Mouse (Mus musculus) left cerebral cortex, postnatal 4 days (tissue): ENCODE data around the gene B4galnt4. TPM values are rescaled to one million over a fixed set of nuclear protein-coding genes. Genes with fewer than 3 reads are reported as not detected.
A peak's percentile ranks its signal among the peaks of the same experiment; 100 is the strongest.

ENCODE experiments used
- DNase-seq: peaks from one replicate; pipeline ENCODE4 v3.0.0-alpha.2; 2022
- intact Hi-C: fragments of 180-260 bp; cut with DNase I; formaldehyde crosslinking; loops from one replicate; pipeline ENCODE4 v1.15.1; 2025
- total RNA-seq, 2 experiments: library from RNA; stranded (reverse); gene quantifications; 2 replicates each; pipeline ENCODE4 v1.2.3; 2021

The B4galnt4 gene
- total RNA-seq, 2 experiments from 2014 or later = 132 to 150 TPM

GRCm38 (mm10) chr7:141064576-141064975 lies 3.7 kb downstream of the B4galnt4 start:
- no peak for DNase-seq
- intact Hi-C loops = loop anchor here (10.0 kb wide), 1 partner anchor 110 kb away; the partner anchor contains the start of gene Rnh1

DNA sequence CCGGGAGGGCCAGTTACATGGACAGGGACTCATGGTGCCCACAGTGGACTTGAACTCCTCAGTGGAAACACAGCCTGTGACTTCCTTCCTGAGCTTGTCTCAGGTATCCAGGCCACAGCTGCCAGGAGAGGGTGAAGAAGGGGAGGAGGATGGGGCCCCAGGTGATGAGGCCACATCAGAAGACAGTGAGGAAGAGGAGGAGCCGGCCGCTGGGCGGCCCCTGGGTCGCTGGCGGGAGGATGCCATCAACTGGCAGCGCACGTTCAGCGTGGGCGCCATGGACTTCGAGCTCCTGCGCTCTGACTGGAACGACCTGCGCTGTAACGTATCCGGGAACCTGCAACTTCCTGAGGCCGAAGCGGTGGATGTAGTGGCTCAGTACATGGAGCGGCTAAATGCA lies 7.4 kb downstream of the B4galnt4 start:
- no peak for DNase-seq
- intact Hi-C loops = loop anchor here (10.0 kb wide), 1 partner anchor 106 kb away; the partner anchor contains the start of gene Rnh1

GRCm38 (mm10) chr7:141070058-141070862 lies 9.4 kb downstream of the B4galnt4 start:
- intact Hi-C loops = no loop called here

DNA sequence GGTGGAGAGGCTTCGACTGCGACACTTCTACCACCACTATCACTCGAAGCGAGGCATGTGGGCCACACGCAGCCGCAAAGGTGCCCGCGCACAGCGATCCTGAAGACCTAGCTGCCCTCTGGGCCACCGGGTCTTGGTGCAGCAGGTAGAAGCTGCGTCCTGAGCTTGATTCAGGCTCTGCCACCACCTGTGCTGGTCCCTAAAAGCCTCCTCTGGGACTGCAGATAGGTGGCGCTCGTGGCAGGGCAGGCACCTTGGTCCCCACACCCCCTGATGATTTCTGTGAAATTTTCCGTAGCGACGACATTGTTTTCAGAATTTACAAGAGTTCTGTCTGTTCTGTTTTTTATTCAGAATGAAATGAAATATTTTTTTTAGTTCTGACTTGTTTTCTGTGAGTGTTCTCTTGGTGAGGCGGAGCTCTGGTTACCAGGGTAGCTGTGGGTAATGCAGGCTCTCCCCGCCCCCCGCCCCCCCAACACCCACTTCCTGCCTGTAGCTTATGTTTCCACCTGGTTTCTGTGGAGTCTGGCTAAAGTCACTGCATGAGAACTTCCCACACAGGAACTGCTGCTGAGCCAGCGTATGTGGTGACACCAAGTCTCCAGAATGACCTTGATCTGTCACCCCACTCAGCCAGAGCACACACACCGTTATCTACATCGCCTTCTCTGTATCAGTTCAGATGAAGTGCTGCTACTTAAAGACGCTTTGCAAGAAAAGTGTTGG lies 11.3 kb downstream of the B4galnt4 start:
- DNase-seq = no peak
- intact Hi-C loops = no loop called here

More at GRCm38 (mm10) chr7:141070058-141070862, 9.4 kb downstream of the B4galnt4 start:
- DNase-seq = peak; percentile 74

DNA sequence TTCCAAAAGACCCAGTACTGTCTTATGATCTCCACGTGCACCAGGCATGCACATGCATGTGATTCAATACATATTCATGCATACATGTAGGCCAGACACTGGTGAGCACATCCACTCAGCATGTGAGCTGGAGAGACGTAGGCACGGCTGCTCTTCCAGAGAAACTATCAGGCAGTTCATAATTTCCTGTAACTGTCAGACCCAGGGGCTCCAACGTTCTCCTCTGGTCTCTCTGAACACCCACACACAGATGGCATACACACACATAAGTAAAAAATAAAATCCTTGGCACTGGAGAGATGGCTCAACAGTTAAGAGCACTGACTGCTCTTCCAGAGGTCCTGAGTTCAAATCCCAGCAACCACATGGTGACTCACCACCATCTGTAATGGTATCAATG lies 12.9 kb downstream of the B4galnt4 start:
- intact Hi-C loops = no loop called here
- no peak for DNase-seq

GRCm38 (mm10) chr7:141077841-141078240 lies 16.9 kb downstream of the B4galnt4 start, which contains the start of gene Pkp3:
Gene Pkp3 (plus strand): TSS chr7:141078218.
- intact Hi-C loops = no loop called here
- DNase-seq = no peak

- DNase-seq = no peak
- intact Hi-C loops = no loop called here
Observed at GRCm38 (mm10) chr7:141078876-141079275, 18.0 kb downstream of the B4galnt4 start.

GRCm38 (mm10) chr7:141079481-141080449 lies 18.9 kb downstream of the B4galnt4 start:
- intact Hi-C loops = no loop called here
- no peak for DNase-seq

GRCm38 (mm10) chr7:141087894-141088293 lies 27.0 kb downstream of the B4galnt4 start:
- no peak for DNase-seq
- intact Hi-C loops = no loop called here

- intact Hi-C loops = no loop called here
- DNase-seq = no peak
Observed at GRCm38 (mm10) chr7:141088473-141088872, 27.6 kb downstream of the B4galnt4 start.

DNA sequence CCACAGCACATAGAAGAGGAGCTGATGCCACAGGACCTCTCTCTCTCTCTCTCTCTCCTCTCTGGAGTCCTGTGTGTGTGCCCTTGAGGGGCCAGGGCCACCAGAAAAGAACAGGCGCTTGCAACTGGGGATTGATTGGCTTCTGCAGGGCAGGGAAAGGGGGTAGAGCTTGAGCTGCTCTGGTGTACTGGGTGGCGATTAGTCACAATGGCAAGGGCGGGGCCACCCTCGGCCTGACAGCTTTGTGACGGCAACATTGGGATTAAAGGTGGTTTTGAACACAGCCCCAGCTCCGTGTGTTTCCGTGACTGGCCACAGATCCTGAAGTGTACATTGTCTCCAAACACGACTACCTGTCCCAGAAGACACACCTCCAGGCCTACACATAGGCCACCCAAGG lies 29.3 kb downstream of the B4galnt4 start:
- DNase-seq = no peak
- intact Hi-C loops = no loop called here

DNA sequence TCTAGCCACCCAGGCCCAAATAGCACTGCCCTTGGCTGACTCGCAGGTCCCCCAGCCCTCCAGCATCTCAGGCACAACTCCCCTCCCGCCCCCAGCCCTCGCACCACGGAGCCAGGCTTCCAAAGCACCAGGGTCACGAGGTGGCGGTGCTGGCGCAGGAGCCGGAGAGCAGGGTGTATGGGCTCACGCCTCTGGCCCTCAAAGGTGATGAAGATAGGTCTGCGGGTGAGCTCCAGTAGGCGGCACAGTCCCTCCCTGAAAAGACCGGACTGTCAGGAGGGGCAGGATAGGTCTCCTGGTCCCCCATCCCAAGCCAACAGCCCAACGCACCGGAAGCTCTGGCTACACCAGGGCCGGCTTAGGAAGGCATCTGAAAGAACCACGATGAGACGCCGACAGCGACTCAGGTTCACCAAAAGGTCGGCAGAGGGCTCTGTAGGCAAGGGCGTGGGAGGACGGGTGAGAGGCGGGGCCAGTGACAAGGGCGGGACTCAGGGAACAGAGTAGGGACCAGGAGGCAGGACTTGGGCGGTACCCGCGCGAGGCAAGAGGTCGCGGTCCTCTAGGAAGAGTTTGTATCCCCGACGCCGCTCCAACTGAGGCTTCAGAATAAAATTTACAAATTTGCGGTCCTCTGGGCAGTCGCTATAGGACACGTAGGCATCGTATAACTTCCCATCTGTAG lies 31.3 kb downstream of the B4galnt4 start:
- intact Hi-C loops = no loop called here
- DNase-seq = peak; percentile 75

DNA sequence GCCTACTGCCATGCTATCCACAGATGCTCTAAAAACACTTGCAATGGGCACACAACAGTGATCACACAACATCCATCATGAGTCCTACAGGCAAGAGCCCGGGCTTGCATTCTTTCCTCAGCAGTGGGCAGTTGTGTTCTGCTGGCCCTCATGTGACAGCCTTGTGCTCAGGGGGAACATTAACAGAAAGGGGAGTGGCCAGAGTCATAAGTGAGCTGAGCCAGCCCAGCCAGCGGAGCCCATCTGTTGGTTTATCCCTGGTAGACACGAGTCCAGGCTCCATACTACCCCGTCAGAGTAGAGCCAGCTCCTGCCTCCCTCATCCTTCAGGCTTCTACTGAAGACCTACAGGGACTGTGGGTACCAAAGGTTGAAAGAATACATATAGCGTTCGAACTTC lies 33.0 kb downstream of the B4galnt4 start:
- no peak for DNase-seq
- intact Hi-C loops = no loop called here

DNA sequence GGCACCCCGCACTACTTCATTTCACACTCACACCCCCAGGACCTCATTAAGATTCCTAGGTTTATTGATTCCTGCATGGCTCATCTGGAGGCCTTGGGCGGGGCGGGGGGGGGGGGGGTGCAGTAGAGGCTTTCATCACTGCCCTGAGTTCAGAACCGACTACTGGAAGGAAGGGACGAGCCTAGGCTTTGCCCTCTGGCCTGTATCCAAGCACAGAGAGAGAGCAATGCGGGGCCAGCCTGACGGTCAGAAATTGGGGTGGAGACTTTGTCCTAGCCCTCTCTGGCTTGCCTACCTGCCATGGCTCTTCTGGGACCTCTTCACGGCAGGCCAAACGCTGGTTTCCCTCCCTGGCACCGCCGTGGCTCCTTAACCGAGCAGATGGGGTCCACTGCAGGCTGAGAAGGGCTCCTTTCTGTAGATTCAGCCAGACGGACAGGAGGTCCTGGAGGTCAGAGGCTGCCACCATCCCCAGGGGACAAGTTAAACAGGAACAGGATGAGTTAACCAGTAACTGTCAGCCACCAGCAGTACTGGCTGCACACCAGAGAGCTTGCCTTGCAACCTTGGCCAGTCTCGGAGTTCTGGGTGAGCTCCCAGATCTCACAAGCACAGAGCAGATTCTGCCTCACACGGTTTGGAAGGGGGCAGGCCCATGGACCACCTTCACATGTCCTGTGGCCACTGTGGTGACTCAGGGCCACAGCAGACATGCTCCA lies 33.7 kb downstream of the B4galnt4 start:
- intact Hi-C loops = no loop called here
- no peak for DNase-seq

DNA sequence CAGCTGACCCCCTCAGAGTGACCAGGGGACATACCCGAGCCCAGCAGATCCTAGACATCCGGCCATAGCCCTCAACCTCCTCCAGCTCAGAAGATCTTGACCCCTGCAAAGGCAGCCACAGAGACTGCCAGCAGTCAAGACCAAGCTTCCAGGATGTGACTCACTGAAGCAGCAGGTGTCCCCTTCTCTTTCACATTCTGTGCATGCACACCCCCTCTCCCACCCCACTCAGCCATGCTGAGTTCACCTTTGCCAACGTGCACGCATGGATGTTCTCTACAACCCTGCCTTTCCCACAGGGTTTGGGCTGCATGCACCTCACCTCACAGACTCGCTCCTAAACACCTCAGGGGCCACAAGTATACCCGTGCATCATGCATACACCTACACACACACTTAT lies 35.1 kb downstream of the B4galnt4 start:
- no peak for DNase-seq
- intact Hi-C loops = no loop called here

DNA sequence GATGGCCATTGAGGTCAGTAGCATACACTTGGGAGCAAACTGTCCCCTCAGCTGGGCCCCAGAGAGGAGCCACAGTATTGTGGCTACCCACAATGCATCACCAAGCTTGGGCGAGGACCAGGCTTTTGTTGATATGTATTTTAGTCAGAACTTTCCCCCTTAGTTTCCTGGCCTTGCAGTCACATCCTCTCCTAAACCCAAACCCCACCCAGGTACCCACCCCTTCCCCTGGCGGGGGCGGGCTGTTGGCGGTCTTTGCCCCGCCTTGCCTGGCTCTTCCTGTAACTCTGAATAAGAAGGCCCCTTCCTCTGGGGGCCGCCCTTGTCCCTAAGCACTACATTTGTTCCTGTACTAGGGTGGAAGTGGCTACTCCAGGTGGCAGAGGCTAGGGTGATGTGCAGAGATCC lies 35.7 kb downstream of the B4galnt4 start:
- intact Hi-C loops = no loop called here
- no peak for DNase-seq

DNA sequence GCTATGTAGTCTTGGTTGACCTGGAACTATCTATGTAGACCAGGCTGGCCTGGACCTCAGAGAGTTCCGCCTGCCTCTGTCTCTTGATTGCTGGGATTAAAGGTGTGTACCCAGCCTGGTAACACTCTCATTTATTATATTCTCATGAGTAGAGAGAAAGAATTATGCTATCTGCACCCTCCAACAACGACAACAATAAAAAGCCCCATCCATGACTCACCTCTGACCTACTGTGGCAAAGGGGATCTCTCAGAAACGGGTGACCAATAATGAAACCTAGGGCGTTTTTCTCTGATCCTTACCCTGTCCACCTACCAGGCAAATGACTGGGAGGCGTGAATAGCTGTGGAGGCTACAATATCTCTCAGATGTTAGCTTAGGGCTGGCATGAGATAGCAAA lies 36.3 kb downstream of the B4galnt4 start:
- intact Hi-C loops = no loop called here
- no peak for DNase-seq

DNA sequence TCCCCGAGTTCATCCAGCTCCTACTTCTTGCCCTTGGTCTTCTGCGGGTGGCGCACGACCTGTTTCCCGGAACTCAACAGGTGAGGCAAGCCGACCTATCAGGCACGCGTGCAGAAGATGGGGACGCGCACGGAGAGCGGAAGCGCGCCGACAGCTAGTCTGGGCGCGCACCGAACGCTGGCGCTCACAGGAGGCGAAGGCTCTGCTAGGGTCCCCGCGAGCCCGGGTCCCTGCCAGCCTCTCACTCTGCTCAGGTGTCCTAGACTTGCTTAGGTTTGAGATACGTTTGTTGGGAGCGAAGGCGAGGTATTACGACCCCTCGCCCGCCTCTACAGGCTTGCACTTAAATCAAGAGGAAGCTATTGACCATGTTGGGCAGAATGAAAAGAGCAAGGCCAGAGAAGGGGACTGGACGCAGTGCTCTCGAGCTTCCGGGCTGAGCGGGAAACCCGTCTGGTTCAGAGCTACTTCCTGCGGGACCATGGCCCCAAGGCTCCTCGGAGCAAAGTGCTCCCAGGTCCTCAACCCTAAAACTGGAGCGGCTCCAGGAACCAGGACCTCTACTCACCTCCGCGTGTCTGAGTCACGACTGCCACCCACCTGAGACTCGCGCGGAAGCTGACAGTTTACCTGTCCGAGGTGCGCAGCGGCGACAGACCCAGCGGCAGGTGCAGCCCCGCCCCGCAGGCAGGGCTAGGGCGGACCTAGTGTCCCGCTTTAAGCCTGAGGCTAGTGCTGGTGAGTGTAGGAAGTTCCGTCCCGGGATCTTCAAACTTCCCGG lies 39.2 kb downstream of the B4galnt4 start, which contains the start of gene Sigirr:
Gene Sigirr (minus strand): TSS at position 662 of the 781 bp plus-strand sequence.
- intact Hi-C loops = no loop called here
- no peak for DNase-seq

- intact Hi-C loops = no loop called here
- no peak for DNase-seq
Observed at GRCm38 (mm10) chr7:141103161-141103560, 42.3 kb downstream of the B4galnt4 start.
